Mouse (Mus musculus): ENCODE data around the gene Mtcl1. TPM values are rescaled to one million over a fixed set of nuclear protein-coding genes. Genes with fewer than 3 reads are reported as not detected.

The Mtcl1 gene
- total and polyA plus RNA-seq, 3 experiments: 3.5 to 10.4 (median 6.5) TPM

- no peak for DNase-seq
Observed at GRCm38 (mm10) chr17:66410884-66411426, 38.6 kb downstream of the Mtcl1 start.

DNA sequence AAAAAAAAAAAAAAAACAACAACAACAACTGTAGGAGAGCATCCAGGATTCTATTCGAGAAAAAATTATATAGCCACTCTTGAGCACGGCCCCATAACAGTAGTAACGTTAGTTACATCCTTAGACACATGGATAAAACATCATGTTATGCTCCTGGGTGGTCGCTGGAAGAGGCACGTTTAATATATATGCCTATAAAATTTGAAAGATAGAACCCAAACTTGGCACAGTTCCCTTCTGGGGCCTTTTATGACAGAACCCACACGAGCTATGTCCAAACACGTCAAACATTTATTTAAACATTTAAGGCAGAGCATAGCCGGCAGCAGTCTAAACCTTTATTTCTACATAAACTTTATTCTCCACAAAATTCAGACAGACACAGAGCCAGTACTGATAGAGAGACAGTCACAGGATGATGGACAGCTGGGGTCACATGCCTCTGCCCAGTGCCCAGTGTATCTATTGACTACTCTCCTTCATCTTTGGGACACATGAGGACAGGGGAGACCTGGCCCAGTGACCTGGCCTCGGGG lies 40.4 kb downstream of the Mtcl1 start:
- DNase-seq: no peak

- DNase-seq: no peak
Observed at GRCm38 (mm10) chr17:66408400-66408799, 41.1 kb downstream of the Mtcl1 start.

DNA sequence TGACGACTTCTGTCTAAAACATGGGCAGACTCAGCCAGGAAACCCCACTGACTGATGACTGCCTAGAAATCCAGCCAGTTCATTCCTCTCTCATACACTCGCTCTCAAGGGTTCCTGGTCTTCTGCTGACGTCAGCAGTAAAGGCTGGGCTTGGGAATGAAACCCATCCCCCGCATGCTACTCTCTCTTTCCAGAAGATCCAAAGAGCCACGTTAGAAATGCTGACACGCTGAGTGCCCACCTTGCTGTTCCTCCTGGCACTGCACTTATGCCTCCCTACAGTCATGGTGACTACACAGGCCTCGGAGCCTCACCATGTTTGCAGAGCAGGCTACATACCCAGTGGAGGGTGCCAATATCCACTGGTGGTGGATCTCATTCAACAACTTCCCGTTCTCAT lies 41.7 kb downstream of the Mtcl1 start:
- no peak for DNase-seq

- DNase-seq: no peak
Observed at GRCm38 (mm10) chr17:66405601-66406000, 43.9 kb downstream of the Mtcl1 start.

- peak; percentile 90 for DNase-seq
Observed at GRCm38 (mm10) chr17:66404883-66405590, 44.5 kb downstream of the Mtcl1 start.

DNA sequence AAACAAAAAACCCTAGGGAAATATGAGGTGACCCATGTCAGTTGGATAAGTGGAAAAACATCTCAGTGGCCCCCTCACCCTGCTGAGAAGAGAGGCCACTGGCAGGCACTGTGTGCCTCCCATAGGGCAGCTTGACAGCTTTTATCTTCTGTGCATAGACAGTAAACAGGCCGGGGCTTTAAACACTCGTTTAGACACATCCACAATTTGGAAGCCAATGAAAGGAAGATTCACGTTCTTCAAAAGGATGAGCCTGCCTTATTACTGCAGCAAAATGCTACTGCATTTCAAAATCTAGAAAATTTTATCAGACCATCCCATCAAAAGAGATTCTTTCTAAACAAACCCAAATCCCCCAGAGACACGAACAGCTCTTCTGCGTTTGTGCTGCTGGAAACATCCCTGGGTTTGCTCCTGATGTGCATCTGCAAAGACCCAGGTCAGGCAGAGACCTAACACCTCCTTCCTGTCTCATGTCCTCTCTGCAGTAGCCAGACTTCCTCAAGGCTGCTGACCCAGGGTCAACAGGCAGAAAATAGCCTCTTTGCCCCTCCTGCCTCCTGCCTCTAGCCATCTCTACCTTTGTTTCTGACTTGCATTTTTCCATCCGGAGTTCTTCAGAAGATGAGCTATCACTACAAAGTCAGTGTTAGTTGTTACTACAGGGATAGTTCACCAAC lies 46.6 kb downstream of the Mtcl1 start:
- DNase-seq: no peak

DNA sequence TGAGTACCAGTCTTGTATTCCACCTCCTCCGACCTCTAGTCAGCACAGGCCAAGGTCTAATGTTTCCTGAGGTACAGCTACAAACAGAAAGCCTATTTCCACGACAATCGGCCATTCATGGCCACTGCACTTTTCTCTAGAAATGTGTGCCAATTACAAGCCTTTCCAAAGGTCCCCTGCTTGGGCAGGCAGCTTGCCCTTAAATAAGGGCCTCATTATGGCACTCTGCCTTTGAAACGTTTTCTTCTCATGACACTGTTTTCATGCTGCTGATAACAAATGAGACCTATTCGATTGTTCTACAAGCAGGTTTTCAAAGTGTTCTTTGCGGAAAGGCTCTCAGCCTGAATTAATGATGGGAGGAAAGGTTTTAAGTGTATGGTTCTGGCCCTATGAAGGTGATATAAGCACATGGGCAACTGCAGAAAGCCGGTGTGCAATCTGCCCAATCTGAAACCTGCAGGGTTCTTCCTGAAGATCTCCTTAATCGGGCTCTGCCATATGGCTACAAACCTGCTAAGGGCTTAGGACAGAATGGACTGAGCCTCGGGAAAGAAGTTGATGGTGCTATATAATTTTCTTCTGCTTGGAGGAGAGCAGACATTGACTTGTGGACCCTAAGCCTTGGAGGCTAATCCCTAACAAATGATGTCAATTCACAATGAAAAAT lies 47.8 kb downstream of the Mtcl1 start:
- no peak for DNase-seq

- no peak for DNase-seq
Observed at GRCm38 (mm10) chr17:66399780-66400179, 49.8 kb downstream of the Mtcl1 start.

DNA sequence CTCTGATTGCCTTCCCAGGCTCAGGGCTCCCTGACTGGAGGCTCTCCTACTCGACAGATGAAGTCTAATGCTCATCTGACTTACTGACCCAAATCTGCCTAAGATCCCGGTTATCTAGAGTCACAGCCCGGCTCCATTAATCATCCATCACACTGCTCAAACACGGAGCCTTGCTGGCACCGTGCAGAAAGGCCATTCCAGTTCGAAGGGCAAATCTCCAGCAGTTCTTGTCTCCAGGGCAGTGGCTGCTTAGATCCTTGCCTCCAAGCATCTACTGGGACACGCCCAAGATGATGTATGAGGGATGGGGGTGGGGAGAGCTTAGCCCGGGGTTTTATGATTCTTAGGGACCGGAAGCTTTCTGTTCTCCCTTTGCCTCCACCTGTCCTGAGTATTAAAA lies 55.0 kb downstream of the Mtcl1 start:
- peak; percentile 61 for DNase-seq

DNA sequence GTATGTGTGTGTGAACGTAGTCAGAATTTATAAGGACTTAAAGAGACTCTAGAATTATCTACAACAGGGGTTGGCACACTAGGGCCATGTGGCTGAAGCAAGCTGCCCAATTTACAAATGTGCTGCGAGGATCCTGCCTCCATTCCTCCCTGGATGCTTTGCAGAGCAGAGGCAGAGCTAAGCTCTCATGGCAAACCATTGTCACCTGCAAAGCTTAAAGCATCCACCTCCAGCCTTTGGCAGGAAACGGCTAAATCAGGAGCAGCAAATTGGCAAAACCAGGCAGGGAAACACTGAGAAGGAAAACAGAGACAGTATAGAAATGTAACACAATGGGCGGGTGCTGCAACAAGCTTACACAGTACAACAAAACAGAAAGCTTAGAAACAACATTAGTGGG lies 61.2 kb downstream of the Mtcl1 start:
- DNase-seq: no peak

GRCm38 (mm10) chr17:66381338-66381737 lies 68.2 kb downstream of the Mtcl1 start:
- no peak for DNase-seq

GRCm38 (mm10) chr17:66379900-66380857 lies 69.4 kb downstream of the Mtcl1 start:
- DNase-seq: no peak

DNA sequence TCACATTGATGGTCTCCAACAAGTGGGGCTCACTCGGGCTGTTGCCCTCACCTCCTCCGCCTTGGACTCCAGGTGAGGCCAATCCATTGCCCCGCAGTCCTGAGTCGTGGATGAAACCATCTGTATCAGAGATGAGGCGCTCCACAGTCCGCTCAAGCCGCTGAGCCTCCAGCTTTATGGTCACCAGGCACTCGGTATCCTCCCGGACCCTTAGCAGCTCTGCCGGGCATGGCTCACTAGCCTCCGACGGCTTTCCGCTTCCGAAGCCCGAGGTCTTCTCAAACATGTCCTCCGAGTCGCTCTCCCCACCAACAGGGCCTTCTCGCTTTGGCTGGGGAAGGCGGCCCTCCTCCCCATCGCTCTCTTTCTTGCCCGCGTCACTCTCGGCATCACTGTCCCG lies 70.2 kb downstream of the Mtcl1 start:
- no peak for DNase-seq

- DNase-seq: no peak
Observed at GRCm38 (mm10) chr17:66378127-66378526, 71.4 kb downstream of the Mtcl1 start.

DNA sequence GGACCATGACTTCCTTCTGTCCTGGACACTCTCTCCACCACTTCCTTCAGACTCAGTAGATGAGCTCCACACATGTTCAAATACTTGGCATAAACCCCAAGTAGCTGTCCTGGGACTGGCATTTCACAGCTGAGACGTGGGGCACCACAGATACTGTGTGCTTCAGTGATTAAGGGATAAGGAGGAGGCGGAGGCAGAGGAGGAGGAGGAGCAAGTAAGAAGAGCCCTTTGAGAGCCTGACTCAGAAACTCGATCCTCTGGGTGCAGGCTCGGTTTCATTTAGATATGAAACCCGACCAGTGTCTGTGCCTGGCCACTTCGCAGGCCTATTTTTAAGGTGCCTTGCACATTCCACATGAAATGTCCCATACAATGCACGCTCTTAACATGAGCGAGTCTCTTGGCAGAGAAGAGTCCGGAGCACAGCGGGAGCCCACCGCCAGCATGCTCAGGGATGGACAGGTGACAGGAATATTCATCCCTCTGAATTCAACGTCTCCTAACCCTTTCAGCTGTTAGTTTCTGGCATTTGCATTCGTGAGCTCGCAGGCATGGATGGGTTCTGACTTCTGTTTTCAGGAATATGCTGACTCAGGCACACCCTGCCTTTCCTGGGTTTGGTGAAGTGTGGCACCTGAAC lies 74.8 kb downstream of the Mtcl1 start:
- no peak for DNase-seq

DNA sequence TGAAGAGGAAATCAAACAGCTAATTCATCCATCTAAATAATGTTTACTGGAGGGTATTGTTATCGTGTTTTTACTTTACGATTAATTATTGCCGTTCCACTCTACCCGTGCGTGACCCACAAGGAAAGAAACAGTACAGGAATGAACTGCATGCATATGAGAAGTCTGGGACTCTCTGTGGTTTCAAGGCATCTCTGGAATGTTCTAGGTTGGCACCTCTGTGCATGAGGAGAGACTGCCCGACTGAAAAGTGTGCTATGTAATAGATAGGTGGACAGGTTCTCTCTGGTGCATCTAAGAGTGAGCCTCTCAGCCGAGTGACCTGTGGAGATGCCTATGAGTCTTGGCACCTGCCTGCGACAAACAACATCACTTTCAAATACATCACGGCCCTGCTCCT lies 78.7 kb downstream of the Mtcl1 start:
- no peak for DNase-seq

GRCm38 (mm10) chr17:66369777-66370176 lies 79.8 kb downstream of the Mtcl1 start:
- no peak for DNase-seq

DNA sequence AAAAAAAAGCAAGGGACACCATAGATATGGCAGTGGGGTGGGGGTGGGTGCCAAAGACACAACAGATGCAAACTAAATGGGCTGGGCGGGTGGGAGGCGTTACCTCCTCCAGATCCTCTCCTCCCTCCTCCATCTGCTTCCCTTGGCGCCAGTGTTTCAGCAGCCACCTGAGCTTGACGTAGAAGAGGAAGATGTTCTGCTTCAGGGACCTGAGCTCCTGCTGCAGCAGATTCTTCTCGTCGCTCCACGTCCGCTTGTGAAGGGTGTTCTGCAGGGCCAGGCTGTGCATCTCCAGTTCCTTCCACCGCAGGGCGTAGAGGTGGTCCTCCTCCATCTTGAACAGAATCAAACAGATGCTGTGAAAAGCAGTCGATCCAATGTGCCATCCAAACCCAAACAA lies 81.4 kb downstream of the Mtcl1 start:
- no peak for DNase-seq

DNA sequence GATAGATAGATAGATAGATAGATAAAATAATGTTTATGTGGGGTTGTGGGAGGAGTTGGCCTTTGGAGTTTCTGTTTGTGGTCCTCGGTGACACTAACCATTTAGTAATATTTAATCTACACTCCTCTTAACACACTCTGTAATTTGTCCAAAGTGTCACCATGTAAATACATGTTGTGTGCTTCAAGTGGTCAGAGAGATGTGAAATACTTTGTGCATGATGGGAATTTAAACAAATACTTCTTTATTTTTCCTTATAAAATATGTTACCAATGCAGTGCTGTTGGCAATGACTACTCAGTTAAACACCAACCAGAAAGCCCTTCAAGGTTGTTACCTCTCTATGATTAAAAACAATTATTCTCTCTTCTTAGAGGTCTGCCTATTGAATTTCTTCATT lies 83.9 kb downstream of the Mtcl1 start:
- no peak for DNase-seq

DNA sequence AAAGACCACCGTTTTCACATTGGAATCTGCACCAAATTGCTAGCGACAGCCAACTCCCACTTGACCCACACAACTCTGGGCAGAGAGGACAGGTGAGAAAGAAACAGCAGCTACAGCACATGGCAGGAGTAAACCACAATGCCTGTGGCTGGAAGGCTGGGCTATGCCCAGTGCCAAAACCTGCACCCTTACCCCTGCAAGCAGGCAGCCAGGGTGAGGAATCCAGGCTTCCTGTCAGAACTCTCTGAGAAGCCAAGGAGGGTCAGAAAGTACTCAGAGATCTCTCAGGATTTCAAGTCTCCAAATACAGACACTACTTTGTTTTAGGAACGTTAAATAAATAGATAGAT lies 84.3 kb downstream of the Mtcl1 start:
- no peak for DNase-seq

Measured in adrenal gland, adult 2 months (tissue).